Mouse (Mus musculus): Measurements from ENCODE around the gene Apol7e. TPM values are rescaled to one million over a fixed set of nuclear protein-coding genes. Genes with fewer than 3 reads are reported as not detected.

The Apol7e gene
- total RNA-seq, 2 experiments from 2014 or later: not detected

Other genes starting within 250 kb of the Apol7e start
- not detected for gene Apol10a, start 221.8 kb upstream of the Apol7e start, total RNA-seq (2021)
- not detected for gene Apol11a, start 190.6 kb upstream of the Apol7e start, total RNA-seq (2021)
- gene Apol7c, start 165.5 kb upstream of the Apol7e start, total RNA-seq (2021): under 1 TPM in 1 of 2 experiments, not detected in 1; 0.12 TPM
- gene 1700025B11Rik, start 137.0 kb upstream of the Apol7e start, total RNA-seq (2021): not detected
- gene Apol10b, start 102.7 kb upstream of the Apol7e start, total RNA-seq (2021): under 1 TPM in 1 of 2 experiments, not detected in 1; 0.32 TPM
- gene Gm36245, start 99.6 kb upstream of the Apol7e start, total RNA-seq (2021): not detected
- under 1 TPM in 1 of 2 experiments, not detected in 1; 0.18 TPM for gene Apol11b, start 55.6 kb upstream of the Apol7e start, total RNA-seq (2021)
- gene Apol9b, start 30.2 kb downstream of the Apol7e start, total RNA-seq (2021): not detected
- gene Apol8, start 58.1 kb downstream of the Apol7e start, total RNA-seq (2021): under 1 TPM in 1 of 2 experiments, not detected in 1; 0.61 TPM
- 100 to 1,000 TPM; 117 to 155 TPM for gene Myh9, start 143.3 kb downstream of the Apol7e start, total RNA-seq (2021)
- 100 to 1,000 TPM; 198 to 232 TPM for gene Txn2, start 230.1 kb downstream of the Apol7e start, total RNA-seq (2021)

All from gastrocnemius, postnatal 10 days (tissue).